Mouse (Mus musculus) B cell, adult 62 days (primary cell): ENCODE results near the gene Gm6268. TPM values are rescaled to one million over a fixed set of nuclear protein-coding genes. Genes with fewer than 3 reads are reported as not detected.

ENCODE experiments used
- total RNA-seq: library from RNA; stranded (reverse); gene quantifications from 4 replicates; pipeline ENCODE4 v1.2.4, GENCODE M21; 2023

Gene Gm6268
- total RNA-seq, result not detected in 4 replicates

DNA sequence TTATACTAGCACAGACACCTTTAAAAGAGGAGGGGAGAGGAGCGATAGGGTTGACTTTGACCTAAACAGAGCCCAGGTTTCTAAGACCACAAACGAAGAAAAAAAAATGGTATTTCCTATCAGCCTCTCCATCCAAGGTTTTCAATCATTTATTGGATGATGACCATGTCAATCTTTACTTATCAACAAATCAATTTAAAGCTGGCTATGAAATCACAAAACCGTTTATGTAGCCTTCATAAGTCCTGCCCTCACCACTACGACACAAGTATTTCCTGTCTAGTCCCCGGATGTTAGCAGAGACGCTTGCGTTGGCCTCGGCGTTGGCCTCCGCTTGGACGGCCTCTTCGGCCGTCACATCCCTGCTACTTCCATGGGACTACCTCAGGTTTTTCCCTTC lies at the start of gene Gm6268:
Gene Gm6268, plus strand, starts transcription at position 301 of the 400 bp plus-strand sequence.

Other genes starting within 250 kb of the Gm6268 start
- not detected in 4 replicates for gene Zcchc12, start 205.4 kb upstream of the Gm6268 start, total RNA-seq
- gene Lonrf3, start 72.9 kb upstream of the Gm6268 start, total RNA-seq, result 0.35 to 1.5 TPM (median 1.0 TPM) in 4 replicates
- gene Gm14569, start 90.5 kb downstream of the Gm6268 start, total RNA-seq, result not detected in 4 replicates
- gene Pgrmc1, start 196.9 kb downstream of the Gm6268 start, total RNA-seq, result 32.3 to 32.9 TPM (median 32.8 TPM) in 4 replicates
- 2.7 to 3.5 TPM (median 3.1 TPM) in 4 replicates for gene Akap17b, start 244.1 kb downstream of the Gm6268 start, total RNA-seq